Mouse (Mus musculus) heart, embryonic 11.5 days (tissue): ENCODE measurements around the gene Nap1l5. TPM values are rescaled to one million over a fixed set of nuclear protein-coding genes. Genes with fewer than 3 reads are reported as not detected.
A peak's percentile ranks its signal among the peaks of the same experiment; 100 is the strongest.
"Not testable (repeated sequence)": the region's sequence is repeated elsewhere in the genome, so short reads cannot be mapped to it uniquely, and the experiment has no call there.

Source experiments
- ATAC-seq: fragments of 200-750 bp; cut with Nextera tagmentation; replicated peaks from 2 replicates; pipeline ENCODE4 v1.8.0; 2017; ENCODE audit warnings: moderate library complexity; ENCODE audit not compliant: insufficient number of reproducible peaks, low FRiP score, low TSS enrichment
- H3K27ac ChIP-seq: fragments of 300-500 bp; sonication (generic); 2 replicates; pipeline ENCODE4 v1.5.1; 2014; ENCODE audit warnings: mild to moderate bottlenecking, low read depth, low read length
- H3K27me3 ChIP-seq: fragments of 300-500 bp; sonication (generic); 2 replicates; pipeline ENCODE4 v1.6.1; 2014; ENCODE audit warnings: mild to moderate bottlenecking, low read length, mixed read lengths; ENCODE audit not compliant: control insufficient read depth, insufficient read depth
- H3K36me3 ChIP-seq: fragments of 300-500 bp; sonication (generic); 2 replicates; pipeline ENCODE4 v1.6.1; 2014; ENCODE audit warnings: mild to moderate bottlenecking, low read length, moderate library complexity, mixed read lengths; ENCODE audit not compliant: control insufficient read depth, insufficient read depth
- H3K4me1 ChIP-seq: fragments of 300-500 bp; sonication (generic); 2 replicates; pipeline ENCODE4 v1.6.1; 2014; ENCODE audit warnings: low read length; ENCODE audit not compliant: control insufficient read depth, insufficient read depth
- H3K4me2 ChIP-seq: fragments of 300-500 bp; sonication (generic); 2 replicates; pipeline ENCODE4 v1.6.1; 2014; ENCODE audit warnings: mild to moderate bottlenecking, moderate library complexity
- H3K4me3 ChIP-seq: fragments of 300-500 bp; sonication (generic); 2 replicates; pipeline ENCODE4 v1.5.1; 2014; ENCODE audit warnings: low read depth, low read length
- H3K9ac ChIP-seq: fragments of 300-500 bp; sonication (generic); 2 replicates; pipeline ENCODE4 v1.6.1; 2014; ENCODE audit warnings: mild to moderate bottlenecking, low read depth, low read length, moderate library complexity
- H3K9me3 ChIP-seq: fragments of 300-500 bp; sonication (generic); replicated peaks from 2 replicates; pipeline ENCODE4 v1.6.1; 2016; ENCODE audit warnings: low read length; ENCODE audit not compliant: control insufficient read depth
- WGBS: fragments of 180-500 bp; shearing (Covaris S2); extraction: QIAGEN DNeasy Blood & Tissue Kit; methylation state at CpG from one replicate; pipeline ENCODE4 v1.1.7; 2014; ENCODE audit not compliant: insufficient replicate concordance; 5-methylcytosine and 5-hydroxymethylcytosine counted together
- polyA plus RNA-seq: library from polyadenylated mRNA; unstranded; fragments of >200 nt; fragmentation: Nextera tagmentation; extraction: Ambion mirVana; gene quantifications from 2 replicates; pipeline ENCODE4 v1.2.1, GENCODE M21; 2014

Gene Nap1l5
- polyA plus RNA-seq, 1 experiment from 2014 or later, result 2.2 TPM

DNA sequence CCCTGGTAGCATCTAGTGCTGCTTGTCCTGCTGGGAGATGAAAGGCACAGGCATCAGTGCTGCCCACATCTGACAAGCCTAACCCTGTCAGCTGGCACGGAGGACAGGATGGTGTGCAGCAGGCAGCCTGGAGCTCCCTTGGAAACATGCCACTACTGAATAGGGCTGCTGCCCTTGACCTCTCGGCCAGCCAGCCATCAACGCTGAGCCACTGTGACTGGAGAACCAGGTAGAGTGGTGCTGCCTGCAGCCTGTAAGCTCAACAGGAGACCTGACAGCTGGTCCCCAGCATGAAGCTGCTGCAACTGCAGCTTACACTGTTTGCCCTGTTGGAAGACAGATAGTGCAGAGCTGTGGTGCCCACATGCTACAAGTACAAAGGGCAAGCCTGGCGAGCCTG is 27.3 kb downstream of the Nap1l5 start:
- 47% methylated on average over 4 of the region's 4 CpGs for WGBS
- Histone ChIP-seq H3K4me1 (no peaks in the 10 kb centered on the region), H3K27me3 (no peaks in the 10 kb centered on the region), H3K9me3 (no peaks in the 10 kb centered on the region), H3K9ac (no peak overlapping the region), H3K4me3 (no peak overlapping the region), H3K36me3 (peaks cover 3% of the 10 kb centered on the region; the same call in 1 of the 2 replicates), H3K4me2 (no peak overlapping the region), H3K27ac (no peak overlapping the region)
- ATAC-seq, result 0 out of 2 replicates have a peak, but pooled peaks have one; percentile 22

DNA sequence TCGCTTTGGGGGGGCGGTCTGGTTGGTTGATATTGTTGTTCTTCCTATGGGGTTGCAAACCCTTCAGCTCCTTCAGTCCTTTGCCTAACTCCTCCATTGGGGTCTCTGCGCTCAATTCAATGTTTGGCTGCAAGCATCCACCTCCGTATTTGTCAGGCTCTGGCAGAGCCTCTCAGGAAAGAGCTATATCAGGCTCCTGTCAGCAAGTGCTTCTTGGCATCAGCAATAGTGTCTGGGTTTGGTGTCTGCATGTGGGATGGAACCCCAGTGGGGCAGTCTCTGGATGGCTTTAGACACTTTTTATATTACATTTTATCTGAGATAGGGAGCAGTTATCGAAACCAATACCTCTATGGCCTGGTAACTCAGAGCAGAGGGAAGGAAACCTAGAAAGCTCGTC is 39.0 kb downstream of the Nap1l5 start:
- not testable (repeated sequence) for H3K36me3 ChIP-seq, H3K4me3 ChIP-seq, H3K4me1 ChIP-seq, H3K4me2 ChIP-seq, H3K27me3 ChIP-seq, H3K27ac ChIP-seq, H3K9me3 ChIP-seq, H3K9ac ChIP-seq, ATAC-seq
- 73% methylated on average over 6 of the region's 6 CpGs for WGBS

DNA sequence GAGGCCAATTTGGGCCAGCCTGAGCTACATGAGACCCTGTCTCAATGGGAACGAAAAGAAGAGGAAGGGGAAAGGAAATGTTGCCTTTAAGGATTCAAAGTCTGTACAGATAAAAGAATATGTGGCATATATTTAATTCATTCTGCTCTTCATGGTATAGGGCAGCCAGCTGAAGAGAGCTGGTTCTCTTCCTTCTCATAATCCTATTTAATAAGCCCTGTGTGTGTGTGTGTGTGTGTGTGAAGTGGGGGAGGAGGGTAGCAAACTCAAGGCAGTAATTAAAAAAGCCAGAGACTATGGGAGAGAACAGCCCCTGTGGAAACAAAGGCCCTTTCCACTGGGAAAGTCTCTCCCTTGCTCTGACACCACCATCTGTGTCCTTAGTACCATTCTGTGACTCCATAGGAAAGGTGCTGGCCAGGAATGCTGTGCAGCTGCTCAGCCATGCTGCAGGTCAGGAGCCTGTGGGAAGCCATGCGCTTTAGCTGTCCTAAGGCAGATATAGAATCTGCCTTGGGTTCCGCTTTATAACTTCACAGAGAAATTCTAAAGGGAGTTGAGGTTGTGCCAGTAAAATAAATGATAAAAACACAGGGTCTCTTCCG is 43.1 kb downstream of the Nap1l5 start:
- Histone ChIP-seq H3K9me3 (no peaks in the 10 kb centered on the region), H3K4me2 (0 out of 2 replicates have a peak overlapping the region, but pooled peaks have one; percentile 8), H3K4me1 (no peaks in the 10 kb centered on the region; the same call in 1 of the 2 replicates), H3K9ac (no peak overlapping the region), H3K27me3 (no peaks in the 10 kb centered on the region), H3K27ac (no peak overlapping the region), H3K4me3 (no peak overlapping the region), H3K36me3 (0 out of 2 replicates have a peak, but pooled peaks cover 5% of the 10 kb centered on the region)
- no peak for ATAC-seq
- WGBS, result 85% methylated on average over 4 of the region's 4 CpGs

DNA sequence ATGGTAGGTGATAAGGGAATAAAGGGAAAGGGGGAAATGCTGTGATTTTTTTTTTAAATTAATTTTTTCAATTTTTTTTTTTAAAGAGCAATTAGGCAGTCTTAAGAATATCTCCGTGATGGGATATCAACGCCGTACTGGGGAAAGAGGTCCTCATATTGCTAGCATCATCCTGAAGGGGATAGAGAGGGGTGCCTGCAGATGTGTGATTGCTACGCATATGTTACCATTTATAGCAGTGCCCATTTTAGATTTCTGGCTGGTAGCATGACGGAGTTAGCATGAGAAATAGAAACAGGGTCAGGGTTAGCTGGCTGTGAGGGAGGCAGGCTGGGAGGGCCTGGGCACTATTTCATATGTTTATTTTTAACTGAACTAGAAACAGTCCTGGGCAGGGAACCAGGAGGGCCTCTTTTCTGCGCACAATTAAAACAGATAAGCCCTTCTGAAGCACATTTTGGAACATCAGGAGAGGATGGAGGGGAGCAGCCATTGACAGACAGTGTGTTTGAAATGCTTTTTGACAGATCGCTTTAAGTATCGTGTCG is 44.4 kb downstream of the Nap1l5 start:
- Histone ChIP-seq H3K9ac (no peak overlapping the region), H3K27me3 (no peaks in the 10 kb centered on the region), H3K27ac (peak overlapping the region; percentile 74), H3K4me1 (no peaks in the 10 kb centered on the region; the same call in 1 of the 2 replicates), H3K4me2 (no peak overlapping the region; the same call in 1 of the 2 replicates), H3K9me3 (no peaks in the 10 kb centered on the region), H3K4me3 (no peak overlapping the region), H3K36me3 (0 out of 2 replicates have a peak, but pooled peaks cover 5% of the 10 kb centered on the region)
- peak; percentile 71 for ATAC-seq
- 59% methylated on average over 9 of the region's 9 CpGs for WGBS

DNA sequence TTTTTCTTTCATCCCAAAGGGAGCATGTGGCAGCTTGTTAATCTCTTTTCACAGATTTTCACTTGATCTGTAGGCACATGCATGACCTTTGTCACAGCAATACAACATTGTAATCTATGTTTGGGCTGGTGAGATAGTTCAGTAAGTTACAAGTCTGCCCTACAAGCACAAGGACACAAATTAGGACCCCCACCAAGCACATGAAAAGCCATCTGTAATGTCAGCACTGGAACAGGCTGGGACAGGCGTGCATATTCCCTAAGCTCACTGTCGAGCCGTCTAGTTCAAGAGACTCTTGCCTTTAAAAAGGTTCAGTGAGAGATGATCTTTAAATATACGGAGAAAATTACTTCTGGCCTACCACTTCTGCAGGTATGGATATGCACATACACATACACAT is 47.4 kb downstream of the Nap1l5 start:
- H3K36me3 ChIP-seq, result 0 out of 2 replicates have a peak, but pooled peaks cover 5% of the 10 kb centered on the region
- no peak for ATAC-seq
- H3K4me3 ChIP-seq, result no peak overlapping the region
- H3K4me2 ChIP-seq, result no peak overlapping the region
- no peaks in the 10 kb centered on the region; the same call in 1 of the 2 replicates for H3K4me1 ChIP-seq
- no peaks in the 10 kb centered on the region for H3K27me3 ChIP-seq
- WGBS, result 87% methylated on average over 4 of the region's 4 CpGs
- H3K9me3 ChIP-seq, result no peaks in the 10 kb centered on the region
- no peak overlapping the region for H3K27ac ChIP-seq
- no peak overlapping the region for H3K9ac ChIP-seq

DNA sequence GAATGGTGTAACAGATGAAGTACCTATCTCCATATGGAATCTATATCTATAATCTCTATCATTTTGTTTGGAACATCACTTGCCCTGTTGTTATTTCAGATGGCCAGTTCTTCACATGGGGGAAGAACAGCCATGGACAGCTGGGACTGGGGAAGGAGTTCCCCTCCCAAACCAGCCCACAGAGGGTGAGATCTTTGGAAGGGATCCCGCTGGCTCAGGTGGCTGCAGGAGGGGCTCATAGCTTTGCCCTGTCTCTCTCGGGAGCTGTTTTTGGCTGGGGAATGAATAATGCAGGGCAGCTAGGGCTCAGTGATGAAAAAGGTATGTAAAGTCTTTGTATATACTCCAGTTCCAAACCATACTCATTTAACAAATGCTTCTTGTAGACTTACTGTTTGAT is 50.4 kb downstream of the Nap1l5 start:
- no peaks in the 10 kb centered on the region for H3K4me1 ChIP-seq
- H3K27ac ChIP-seq, result no peak overlapping the region
- no peak overlapping the region for H3K4me2 ChIP-seq
- no peak overlapping the region for H3K9ac ChIP-seq
- H3K4me3 ChIP-seq, result no peak overlapping the region
- no peaks in the 10 kb centered on the region for H3K27me3 ChIP-seq
- no peak for ATAC-seq
- WGBS, result 61% methylated on average over 2 of the region's 2 CpGs
- H3K9me3 ChIP-seq, result no peaks in the 10 kb centered on the region
- H3K36me3 ChIP-seq, result 0 out of 2 replicates have a peak, but pooled peaks cover 5% of the 10 kb centered on the region

DNA sequence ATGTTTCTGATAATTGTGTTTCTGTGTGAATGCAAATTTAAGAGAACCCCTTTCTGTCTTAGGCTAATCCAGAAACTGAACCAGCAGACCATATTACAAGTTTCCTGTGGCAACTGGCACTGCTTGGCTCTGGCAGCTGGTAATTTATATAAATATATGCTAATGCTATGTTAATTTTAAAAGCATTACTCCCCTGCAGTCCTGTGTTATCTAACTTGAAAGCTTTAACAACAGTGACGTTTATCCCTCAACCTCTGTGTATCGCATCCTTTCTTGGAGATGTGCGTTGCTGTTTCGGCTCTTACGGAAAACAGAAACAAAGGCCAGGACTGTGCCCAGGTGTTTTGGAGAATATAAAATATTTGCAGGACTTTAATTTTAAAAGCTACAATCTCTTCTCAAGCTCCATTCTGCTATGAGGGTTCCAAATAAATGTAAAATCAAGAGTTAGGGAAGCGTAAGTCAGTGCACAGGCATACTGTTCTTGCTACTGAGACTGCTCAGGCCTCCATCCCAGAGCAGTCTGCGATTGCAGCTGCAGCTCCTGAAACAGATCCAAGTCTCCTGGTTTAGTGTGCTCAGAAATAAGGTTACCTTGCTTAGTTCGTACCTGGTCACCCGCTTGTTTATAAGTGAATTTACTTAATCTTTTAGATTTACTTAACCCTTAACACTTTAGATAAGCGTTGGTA is 51.1 kb downstream of the Nap1l5 start:
- Histone ChIP-seq H3K36me3 (0 out of 2 replicates have a peak, but pooled peaks cover 5% of the 10 kb centered on the region), H3K27me3 (no peaks in the 10 kb centered on the region), H3K27ac (no peak overlapping the region), H3K4me1 (no peaks in the 10 kb centered on the region), H3K9me3 (no peaks in the 10 kb centered on the region), H3K4me3 (no peak overlapping the region), H3K4me2 (no peak overlapping the region), H3K9ac (no peak overlapping the region)
- 80% methylated on average over 10 of the region's 10 CpGs for WGBS
- no peak for ATAC-seq
